Mouse (Mus musculus): ENCODE results near the gene 1520401A03Rik. TPM values are rescaled to one million over a fixed set of nuclear protein-coding genes. Genes with fewer than 3 reads are reported as not detected.

1520401A03Rik gene
- total RNA-seq, 2 experiments from 2014 or later: not detected

DNA sequence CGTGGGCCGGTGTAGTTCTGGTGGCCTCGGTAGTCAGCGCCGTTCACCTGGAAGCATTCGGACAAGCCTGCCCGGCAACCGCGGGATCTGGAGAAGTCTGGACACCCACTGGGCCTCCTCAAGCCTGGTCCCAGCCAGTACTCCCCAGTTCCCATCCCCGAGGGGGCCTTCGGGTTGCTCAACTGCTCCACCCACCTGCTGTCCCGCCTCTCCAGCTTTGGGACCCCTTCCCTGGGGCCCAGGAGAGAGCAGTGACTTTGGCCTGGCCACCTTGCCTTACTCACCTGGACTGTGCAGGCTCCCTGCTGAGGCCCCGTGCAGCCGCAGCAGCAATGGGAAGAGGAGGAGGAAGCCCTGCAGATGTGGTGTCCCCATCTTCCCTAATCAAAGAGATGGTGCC is 22.1 kb upstream of the 1520401A03Rik start:
- intact Hi-C loops (cut with DNase I): loop anchor here (5.0 kb wide), 1 partner anchor 53 kb away; no protein-coding TSS in a partner anchor
- no peak for DNase-seq

DNA sequence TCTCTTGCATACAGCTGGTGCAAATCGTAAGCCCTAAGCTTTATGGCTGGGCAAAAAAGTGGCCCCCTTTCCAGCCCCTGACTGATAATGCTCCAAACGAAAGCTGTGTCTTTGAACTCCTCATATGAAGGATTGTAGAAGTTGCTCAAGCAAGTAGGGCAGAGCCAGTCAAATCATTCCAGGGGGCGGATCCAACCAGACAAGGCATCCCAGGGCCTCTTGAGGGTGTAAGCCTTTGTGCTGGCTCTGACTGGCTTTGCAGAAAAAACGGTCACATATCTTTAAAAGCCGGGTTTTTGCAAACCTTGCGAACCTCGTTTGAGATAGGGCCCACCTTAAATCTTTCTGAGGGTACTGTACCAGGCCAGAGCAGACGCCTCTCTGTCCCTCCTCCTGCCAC is 21.5 kb upstream of the 1520401A03Rik start:
- DNase-seq: no peak
- intact Hi-C loops (cut with DNase I): loop anchor here (5.0 kb wide), 1 partner anchor 53 kb away; no protein-coding TSS in a partner anchor

DNA sequence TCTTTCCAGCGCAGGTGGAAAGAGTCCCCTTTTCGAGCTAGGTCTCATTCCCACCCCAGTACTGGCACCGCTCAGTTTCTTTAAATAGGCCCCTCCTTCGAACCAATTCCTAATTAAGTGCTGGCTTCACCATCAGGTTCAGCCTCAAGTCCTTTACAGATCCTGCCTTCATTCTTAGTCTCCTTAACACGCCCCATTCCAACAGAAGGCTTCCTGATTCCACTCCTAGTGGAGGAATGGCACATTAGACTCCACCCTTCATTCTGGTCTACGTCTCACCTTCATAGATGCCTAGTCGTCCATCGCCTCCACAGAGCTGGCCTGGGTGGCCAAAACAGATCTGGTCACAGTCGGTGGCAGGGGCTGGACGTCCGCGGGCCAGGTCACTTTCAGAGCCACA is 20.4 kb upstream of the 1520401A03Rik start:
- intact Hi-C loops (cut with DNase I): loop anchor here (5.0 kb wide), 1 partner anchor 54 kb away; no protein-coding TSS in a partner anchor
- no peak for DNase-seq

DNA sequence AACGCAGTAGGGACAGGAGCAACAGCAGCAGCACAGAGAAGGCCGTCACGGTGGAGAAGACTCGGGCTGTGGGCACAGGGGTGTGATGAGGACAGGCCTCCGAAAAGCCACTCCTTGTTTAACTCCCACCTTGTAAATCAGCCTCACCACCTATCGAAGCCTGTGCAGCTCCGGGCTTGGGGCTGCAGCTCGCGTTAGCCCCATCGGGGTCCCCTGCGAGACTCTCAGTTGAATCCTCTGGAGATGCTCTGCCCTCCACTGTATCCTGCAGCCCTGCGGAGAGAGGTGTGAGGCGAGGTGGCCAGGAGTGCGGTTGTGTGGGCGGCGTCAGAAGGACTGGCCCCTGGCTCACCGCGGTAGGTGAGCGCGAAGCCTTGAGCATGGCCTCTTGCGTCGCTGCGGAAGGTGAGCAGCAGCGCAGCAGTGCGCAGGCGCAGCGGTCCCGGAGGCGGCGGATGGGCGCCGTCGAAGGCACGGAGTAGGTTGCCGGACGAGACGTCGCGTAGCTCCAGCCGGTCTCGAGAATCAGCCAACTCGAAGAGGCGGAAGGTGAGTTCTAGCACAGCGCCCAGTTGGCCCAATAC is 19.7 kb upstream of the 1520401A03Rik start:
- DNase-seq: no peak
- intact Hi-C loops (cut with DNase I): loop anchor here (5.0 kb wide), 1 partner anchor 55 kb away; no protein-coding TSS in a partner anchor

DNA sequence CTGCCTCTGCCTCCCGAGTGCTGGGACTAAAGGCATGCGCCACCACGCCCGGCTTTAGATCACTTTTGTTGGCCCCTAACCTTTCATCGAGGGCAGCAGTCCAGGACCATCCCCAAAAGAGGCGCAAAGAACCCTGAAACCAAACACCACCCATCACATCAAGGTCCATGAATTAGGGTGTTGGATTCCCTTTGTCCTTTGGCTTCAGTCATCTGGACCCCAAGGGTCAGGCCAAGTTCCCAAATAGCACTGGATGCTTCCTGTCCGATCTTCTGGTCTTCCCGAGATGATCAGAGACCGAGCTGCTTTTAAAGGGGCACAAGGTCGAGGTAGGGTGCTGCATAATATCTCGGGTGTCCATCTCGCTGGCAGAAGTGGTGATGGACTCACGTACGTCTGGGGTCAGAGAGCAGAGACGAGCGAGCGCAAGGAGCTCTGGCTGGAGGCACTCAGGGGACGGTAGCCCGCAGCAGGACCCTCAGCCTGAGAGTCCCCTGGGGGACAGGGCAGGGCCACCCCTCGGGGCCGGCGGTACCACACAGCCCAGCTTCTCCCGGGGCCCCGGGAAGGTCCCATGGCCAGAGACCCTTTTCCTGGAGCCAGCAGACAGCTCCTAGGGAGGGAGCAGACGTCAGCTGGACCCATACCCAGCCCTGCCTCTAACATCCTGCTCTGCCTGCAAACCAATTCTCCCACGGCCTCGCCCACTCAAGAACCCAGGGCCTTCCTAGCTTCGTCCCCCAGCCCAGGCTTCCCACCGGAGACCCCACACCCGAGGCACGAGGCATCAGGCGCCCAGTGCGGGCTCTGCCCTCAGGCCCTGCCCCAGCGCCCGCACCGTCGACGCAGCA is 19.0 kb upstream of the 1520401A03Rik start:
- no peak for DNase-seq
- intact Hi-C loops (cut with DNase I): loop anchor here (5.0 kb wide), 1 partner anchor 56 kb away; no protein-coding TSS in a partner anchor

DNA sequence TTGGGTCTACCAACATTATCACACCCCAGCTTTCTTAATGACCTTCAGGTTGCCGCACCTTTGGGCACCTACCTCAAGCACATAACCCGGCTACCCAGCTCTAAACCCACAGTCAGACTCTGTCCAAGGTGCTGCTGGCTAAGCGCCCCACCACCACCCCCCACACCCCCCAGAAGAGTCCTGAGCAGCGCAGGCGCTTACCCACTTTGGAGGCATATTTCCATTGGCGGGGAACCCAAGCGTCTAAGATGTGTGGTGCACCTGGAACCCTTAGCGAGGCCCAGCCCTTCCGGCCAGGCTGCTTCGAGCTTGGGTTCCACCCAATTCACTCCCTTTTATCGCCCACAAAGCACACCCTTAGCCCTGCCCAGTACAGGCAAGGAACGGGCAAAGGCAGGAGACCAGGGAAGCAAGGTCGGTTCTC is 18.0 kb upstream of the 1520401A03Rik start, which contains the start of gene Paqr4:
Paqr4 (minus strand) TSS at position 270 of the 424 bp plus-strand sequence.
- intact Hi-C loops (cut with DNase I): loop anchor here (5.0 kb wide), 1 partner anchor 57 kb away; no protein-coding TSS in a partner anchor
- no peak for DNase-seq

DNA sequence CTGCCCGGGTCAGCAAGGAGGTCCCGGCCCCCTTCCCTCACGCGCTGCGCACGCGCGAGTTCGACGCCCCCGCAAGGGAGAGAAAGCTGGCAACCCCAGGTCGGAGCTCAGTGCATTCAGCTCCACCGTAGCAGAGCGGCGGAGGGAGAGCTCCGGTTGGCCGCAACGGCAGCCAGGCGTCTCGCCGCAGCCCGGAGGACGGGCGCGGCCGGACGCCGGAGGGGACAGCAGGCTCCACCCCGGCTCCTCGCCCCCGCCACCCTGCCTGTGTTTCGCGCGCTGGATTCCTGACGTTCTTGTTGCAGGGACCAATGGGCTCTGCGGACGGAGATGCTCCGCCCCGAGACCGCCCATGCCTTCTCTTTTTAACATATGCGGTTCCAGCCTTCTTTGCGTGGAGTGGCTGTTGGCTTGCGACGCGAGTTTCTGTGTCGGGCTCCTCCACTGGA is 17.6 kb upstream of the 1520401A03Rik start:
- DNase-seq: peak; percentile 83 to 88
- intact Hi-C loops (cut with DNase I): loop anchor here (5.0 kb wide), 1 partner anchor 57 kb away; no protein-coding TSS in a partner anchor

DNA sequence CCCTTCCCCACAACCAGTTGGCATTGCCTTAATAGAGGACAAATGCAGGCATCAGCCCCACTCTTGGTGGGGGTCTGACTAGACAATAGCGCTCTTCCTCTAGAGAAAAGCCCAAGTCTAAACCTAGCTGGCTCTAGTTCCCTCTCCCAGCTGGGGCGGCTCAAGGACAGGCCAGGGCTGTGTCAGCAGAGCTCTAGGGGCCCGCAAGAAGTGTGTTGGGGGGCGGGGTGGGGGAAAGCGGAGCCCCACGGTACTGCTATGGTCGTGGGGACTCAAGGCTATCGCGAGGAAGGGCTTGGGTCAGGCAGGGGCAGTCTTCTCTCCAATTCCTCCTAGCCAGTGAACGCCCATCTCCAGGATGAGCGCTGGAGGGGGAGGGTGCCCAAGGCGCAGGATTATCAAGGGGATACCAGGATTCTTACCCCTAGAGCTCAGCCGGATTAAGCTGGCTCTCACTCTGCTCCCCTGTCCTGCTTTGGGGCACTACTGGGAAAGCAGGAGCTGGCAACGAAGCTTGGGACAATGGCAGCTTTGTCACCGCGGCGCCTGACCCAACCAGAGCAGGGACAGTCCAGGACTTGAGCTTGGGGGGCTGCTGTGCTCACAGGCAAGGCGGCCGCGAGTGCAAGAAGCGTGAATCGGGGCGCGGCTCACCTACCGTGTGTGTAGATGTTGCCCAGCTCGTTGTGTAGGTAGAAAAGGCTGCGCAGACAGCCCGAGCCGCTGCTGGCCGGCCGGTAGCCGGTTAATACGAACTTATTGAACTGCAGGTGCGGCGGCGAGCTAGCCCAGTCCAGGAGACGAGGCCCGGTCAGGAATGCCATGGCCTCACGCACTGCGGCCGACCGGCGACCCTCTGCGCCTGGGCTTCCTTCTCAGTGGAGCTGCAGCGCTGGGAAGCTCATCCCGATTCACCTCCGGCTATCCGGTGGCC is 16.9 kb upstream of the 1520401A03Rik start:
- intact Hi-C loops (cut with DNase I): loop anchor here (5.0 kb wide), 1 partner anchor 58 kb away; no protein-coding TSS in a partner anchor
- no peak for DNase-seq

DNA sequence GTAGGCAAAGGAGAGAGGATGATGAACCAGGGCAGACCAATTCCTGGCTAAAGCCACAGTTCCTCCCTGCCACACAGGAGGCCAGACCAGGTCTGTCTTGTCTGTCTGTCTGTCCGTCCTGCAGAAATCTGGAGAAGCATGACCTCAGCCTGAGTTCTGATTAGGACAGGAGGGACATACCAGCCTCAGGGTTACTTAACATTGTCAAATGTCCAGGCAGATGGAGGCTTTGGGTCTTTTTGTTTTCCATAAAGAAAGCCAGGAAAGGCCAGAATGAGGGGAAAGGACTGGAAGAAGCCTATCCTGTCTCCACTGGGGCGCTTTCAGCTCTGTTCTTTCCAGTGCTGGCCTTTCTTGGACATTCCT is 16.2 kb upstream of the 1520401A03Rik start:
- no peak for DNase-seq

DNA sequence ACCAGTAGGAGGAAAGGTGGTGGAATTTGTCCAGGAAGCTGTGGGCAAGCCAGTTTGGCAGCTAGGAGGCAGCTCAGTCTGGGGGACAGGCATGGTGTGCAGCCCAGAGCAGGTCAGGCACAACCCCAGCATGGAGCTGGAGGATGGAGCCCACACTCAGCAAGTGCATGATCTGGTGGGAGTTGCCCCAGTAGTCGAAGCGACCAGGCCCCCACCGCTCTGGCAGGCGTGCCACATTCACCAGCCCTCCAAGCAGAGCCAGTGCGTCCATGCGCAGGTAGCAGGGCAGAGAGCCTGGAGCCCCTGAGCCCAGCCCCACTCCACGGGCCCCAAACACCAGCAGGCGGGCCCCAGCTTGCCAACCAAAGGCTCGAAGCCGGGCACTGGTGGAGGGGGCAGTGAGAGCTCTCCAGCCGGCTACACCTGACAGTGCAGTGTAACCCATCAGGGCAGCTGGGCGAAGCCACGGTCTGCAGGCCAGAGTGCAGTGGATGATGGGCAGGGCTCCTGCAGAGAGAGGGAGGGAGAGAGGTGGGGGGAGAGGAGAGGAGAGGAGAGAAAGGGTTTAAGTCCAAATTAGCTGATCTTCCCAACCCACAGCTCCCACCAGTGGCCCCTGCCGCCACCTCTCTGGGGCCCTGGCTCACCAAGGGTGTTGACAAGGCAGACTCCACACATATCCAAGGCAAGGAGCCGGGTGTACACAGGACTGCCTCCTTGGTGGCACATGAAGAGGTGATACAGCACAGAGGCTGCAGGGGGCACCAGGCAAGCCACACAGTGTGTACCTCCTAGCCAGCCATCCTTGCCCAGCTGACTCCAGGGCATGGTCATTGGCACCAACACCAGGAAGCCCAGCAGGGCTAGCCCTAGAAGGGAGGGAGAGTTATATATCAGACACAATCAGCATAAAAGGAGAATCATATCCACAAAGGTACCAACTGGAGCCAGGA is 15.2 kb upstream of the 1520401A03Rik start:
- DNase-seq: no peak
- intact Hi-C loops (cut with DNase I): no loop called here

More for the DNA sequence above, 16.2 kb upstream of the 1520401A03Rik start:
- intact Hi-C loops (cut with DNase I): no loop called here

DNA sequence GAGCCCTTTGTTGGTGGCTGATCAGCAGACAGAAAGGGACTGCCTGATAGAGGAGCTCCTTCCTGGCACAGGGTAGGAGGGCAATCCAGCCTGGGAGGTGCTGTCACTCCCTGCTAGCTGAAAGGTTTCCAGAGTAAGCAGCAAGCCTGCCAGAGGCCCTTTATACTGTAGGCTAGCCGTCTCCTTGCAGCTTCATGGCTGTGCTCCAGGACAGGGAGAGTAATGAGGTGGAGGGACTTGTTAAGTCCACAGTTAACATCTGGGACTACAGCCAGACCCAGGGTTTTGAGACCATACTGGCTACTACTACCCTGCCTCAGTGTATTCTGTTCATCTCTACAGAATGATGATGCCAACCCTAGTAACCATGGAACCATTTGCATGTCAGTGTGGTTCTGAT is 11.8 kb upstream of the 1520401A03Rik start:
- intact Hi-C loops (cut with DNase I): no loop called here
- DNase-seq: no peak

DNA sequence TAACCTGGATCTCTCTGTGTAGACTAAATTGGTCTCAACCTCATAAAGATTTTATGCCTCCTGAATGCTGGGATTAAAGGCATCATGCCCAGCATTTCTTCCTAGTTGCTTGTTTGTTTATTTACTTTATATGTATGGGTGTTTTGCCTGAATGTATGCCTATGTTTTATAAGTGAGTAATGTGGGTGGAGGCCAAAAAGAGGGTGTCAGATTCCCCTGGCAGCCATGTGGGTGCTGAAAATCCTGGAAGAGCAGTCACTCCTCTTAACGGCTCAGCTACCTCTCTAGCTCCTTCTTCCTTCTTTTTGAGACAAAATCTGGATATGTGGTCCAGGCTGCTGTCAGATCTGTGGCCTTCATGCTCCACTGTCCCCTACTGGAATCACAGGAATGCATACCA is 7.9 kb upstream of the 1520401A03Rik start:
- intact Hi-C loops (cut with DNase I): no loop called here

DNA sequence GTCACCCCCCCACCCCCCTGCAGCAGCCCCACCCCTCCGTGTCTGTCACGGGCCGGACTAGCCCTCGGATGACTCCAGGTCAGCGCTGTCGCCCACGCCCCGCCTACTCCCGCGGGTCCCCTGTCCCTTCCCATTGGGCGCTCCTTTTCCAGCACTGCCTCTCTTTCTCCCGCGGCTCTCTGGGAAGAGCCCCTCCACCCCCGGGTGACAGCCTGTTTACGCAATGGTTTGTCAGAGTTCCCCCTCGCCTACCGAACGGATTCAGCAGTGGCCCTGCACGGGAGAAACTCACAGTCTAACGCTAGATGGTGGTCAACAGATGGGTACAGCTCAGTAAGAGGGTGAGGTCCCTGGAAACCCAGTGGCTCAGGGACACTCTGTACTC is 4.2 kb upstream of the 1520401A03Rik start:
- intact Hi-C loops (cut with DNase I): no loop called here
- peak; percentile 68 to 82 for DNase-seq

More for the DNA sequence above, 7.9 kb upstream of the 1520401A03Rik start:
- no peak for DNase-seq

DNA sequence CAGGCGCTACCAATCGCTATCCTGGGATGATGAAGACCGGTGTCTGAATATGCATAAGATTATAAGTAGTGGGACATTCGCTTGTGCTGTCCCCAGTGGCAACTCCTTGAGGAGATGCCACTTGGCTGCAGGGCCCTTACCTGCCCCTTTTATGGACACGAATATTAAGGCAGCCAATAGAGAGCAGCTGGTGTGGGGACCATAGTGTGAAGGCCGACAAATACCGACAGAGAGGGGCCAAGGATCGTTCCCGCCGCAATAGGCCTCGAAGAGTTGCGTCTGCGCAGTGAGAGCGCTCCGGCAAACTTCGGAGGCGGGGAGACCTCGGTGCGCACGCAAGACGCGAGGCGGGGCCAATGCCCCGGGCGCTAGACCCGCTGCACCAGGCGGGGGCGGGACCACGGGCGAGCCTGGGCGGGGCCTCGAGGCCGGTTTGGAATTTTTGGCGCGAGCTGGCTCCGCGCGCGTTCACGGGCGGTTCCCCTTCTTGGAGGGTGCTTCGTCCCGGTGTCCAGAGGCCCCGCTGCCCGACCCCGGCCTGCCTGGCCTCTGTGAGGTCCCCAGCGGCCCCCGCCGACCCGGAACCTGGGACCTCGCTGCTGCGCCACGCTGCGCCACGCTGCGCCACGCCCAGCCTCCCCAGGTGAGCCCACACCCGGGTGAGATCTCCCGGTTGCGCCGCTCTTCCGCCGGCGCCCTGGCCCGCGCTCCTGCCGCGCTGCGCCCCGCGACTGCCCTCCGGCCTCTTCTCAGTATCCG is 3.6 kb upstream of the 1520401A03Rik start, which contains the start of gene Pkmyt1:
Pkmyt1 (plus strand) TSS at position 338 of the 759 bp plus-strand sequence.
- intact Hi-C loops (cut with DNase I): no loop called here
- DNase-seq: peak; percentile 93 to 95

DNA sequence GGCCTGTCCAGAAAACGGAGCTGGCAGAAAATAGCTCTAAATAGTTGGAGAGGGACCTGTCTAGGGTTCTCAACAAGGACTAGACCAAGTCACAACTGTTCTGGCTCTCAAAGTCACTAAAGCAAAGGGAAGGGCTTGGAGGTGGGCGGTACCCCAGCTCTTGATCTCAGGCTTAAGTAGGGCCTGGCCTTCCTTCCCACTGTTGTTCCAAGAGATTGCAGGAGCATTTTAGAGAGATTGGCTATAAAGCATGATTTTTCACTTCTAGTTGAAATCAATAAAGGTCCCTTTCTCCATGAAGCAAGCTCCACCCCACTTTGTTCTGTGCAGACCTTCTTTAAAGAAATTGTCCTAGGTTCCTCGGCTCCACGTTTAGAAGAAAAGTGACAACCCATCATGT is 2.9 kb upstream of the 1520401A03Rik start:
- intact Hi-C loops (cut with DNase I): no loop called here
- no peak for DNase-seq

DNA sequence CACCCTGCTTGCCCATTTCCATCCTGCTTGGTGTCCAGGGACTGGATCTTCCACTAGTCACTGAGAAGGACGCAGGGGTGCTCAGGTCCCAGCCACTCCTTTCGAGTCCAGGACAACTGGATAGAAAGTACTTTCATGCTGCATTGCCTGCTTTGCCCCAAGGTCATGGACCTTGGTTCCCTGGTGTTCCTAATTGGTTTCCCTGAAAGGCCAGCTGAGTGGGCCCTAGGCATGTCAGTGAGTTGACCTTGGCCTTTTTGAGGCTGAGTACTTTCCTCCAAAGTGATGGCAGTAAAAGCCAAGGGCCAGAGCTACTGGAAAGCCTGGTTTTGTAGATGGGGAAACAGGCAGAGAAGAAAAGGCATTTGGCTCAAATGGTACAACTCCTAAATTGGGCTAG is 697 bp downstream of the 1520401A03Rik start:
- intact Hi-C loops (cut with DNase I): no loop called here
- no peak for DNase-seq

DNA sequence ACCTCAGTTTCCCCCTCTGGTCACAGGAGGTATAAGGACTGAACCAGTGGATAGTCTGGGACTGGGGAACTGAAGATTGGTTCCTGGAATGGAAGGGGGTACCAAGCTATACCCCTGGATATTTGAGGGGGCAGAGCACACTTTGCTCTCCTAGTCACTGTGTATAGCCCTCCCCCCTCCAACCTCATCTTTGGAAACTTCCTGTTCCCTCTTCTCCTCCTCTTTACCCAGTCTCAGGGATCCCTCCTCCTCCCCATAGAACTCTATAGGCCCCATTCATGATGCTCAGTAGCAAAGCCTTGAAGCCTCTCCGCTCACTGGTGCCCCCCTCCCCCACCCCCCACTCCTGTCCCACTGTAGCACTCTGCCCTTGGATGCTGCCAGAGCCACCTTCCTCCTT is 3.1 kb downstream of the 1520401A03Rik start:
- intact Hi-C loops (cut with DNase I): no loop called here

DNA sequence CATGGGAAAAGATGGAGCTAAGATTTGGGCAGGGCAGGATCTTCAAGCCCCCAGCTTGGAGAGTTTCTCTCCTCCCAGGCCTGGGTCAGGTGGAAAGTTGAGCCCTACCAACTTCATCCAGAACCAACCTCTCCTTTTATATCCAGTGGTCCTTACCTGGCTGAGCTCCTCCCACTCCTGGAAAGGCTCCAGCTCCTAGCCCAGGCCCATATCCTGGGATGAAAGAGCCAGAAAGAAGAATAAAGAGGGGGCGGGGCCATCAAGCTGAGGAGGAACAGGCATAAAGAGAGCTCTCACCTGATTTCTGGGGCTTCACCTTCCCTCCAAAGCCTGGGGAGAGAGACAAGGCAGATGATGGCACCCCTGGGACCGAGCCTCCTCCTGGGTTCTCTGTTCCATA is 5.6 kb downstream of the 1520401A03Rik start:
- intact Hi-C loops (cut with DNase I): no loop called here
- no peak for DNase-seq

More for the DNA sequence above, 3.1 kb downstream of the 1520401A03Rik start:
- no peak for DNase-seq
